Mouse (Mus musculus) thymus, postnatal 4 days (tissue): ENCODE results near the gene Gm13040.
"Not testable (repeated sequence)": the region's sequence is repeated elsewhere in the genome, so short reads cannot be mapped to it uniquely, and the experiment has no call there.

ENCODE experiments used
- DNase-seq: peaks from one replicate; pipeline ENCODE4 v3.0.0; 2021

Gm13040 gene

DNA sequence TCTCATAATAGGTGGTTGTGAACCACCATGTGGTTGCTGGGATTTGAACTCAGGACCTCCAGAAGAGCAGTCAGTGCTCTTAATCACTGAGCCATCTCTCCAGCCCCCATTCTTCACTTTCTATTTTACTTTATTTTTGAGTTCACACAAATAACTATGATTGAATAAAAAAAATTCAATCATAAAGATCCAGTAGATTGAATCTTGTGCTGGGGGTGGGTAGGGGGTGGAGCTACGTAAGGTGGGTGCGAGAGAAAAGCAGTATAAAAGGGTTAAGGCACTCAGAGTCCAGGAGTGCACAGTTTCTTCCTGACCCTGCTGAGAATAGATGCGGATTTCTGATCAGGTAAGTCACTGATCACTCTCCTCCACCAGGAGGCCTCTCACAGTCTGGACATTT, at the start of gene Gm13040:
Gm13040 (plus strand) TSS at position 301 of the 400 bp plus-strand sequence.
- DNase-seq = not testable (repeated sequence)

DNA sequence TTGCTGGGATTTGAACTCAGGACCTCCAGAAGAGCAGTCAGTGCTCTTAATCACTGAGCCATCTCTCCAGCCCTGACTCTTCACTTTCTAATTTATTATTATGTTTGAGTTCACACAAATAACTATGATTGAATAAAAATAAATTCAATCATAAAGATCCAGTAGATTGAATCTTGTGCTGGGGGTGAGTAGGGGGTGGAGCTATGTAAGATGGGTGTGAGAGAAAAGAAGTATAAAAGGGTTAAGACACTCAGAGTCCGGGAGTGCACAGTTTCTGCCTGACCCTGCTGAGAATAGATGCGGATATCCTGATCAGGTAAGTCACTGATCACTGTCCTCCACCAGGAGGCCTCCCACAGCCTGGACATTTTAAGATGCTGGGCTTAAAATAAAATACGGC, 24.7 kb upstream of the Gm13040 start, which contains the start of gene Gm13043:
Gm13043 (plus strand) TSS at position 301 of the 400 bp plus-strand sequence.
- DNase-seq = no peak

- not testable (repeated sequence) for DNase-seq
Observed at GRCm38 (mm10) chr4:143551400-143551799, 15.6 kb downstream of the Gm13040 start, which contains the start of the genes BC080695 and Gm13057. Gene BC080695 (plus strand): TSS chr4:143551700. Gene Gm13057 (plus strand): TSS chr4:143551709.
